Mouse (Mus musculus): Measurements from ENCODE around the gene Litaf. TPM values are rescaled to one million over a fixed set of nuclear protein-coding genes. Genes with fewer than 3 reads are reported as not detected.
"Not testable (repeated sequence)": the region's sequence is repeated elsewhere in the genome, so short reads cannot be mapped to it uniquely, and the experiment has no call there.

Litaf gene
- polyA plus RNA-seq, 1 experiment from 2014 or later, result 44.5 TPM

GRCm38 (mm10) chr16:10968299-10968698, 97.7 kb downstream of the Litaf start:
- no peak for ATAC-seq
- Histone ChIP-seq H3K4me3 (ENCODE audit: low read depth, low read length) (no peak overlapping the region), H3K27ac (ENCODE audit: low read depth, low read length) (no peak overlapping the region), H3K4me2 (ENCODE audit: low read length) (no peak overlapping the region), H3K27me3 (replicated peaks; ENCODE audit: control insufficient read depth, insufficient read depth, low read length) (no peaks in the 10 kb centered on the region), H3K4me1 (ENCODE audit: control insufficient read depth, insufficient read depth, low read length) (no peaks in the 10 kb centered on the region), H3K9me3 (replicated peaks; ENCODE audit: control insufficient read depth, low read length) (no peaks in the 10 kb centered on the region), H3K36me3 (ENCODE audit: control insufficient read depth, insufficient read depth, low read length) (peaks cover 10% of the 10 kb centered on the region; the same call in 1 of the 2 replicates), H3K9ac (ENCODE audit: low read length) (no peak overlapping the region)
- WGBS, result 93% methylated on average over 4 of the region's 4 CpGs
- no peak for DNase-seq (ENCODE audit: low spot score)

GRCm38 (mm10) chr16:10967756-10968155, 98.2 kb downstream of the Litaf start:
- DNase-seq (ENCODE audit: low spot score), result no peak
- Histone ChIP-seq H3K4me1 (ENCODE audit: control insufficient read depth, insufficient read depth, low read length) (no peaks in the 10 kb centered on the region), H3K9me3 (replicated peaks; ENCODE audit: control insufficient read depth, low read length) (no peaks in the 10 kb centered on the region), H3K4me2 (ENCODE audit: low read length) (no peak overlapping the region), H3K27me3 (replicated peaks; ENCODE audit: control insufficient read depth, insufficient read depth, low read length) (no peaks in the 10 kb centered on the region), H3K36me3 (ENCODE audit: control insufficient read depth, insufficient read depth, low read length) (peaks cover 13% of the 10 kb centered on the region; the same call in 1 of the 2 replicates), H3K9ac (ENCODE audit: low read length) (no peak overlapping the region), H3K4me3 (ENCODE audit: low read depth, low read length) (no peak overlapping the region), H3K27ac (ENCODE audit: low read depth, low read length) (no peak overlapping the region)
- 92% methylated on average over 7 of the region's 7 CpGs for WGBS
- no peak for ATAC-seq

- H3K27me3 ChIP-seq (replicated peaks; ENCODE audit: control insufficient read depth, insufficient read depth, low read length), result no peaks in the 10 kb centered on the region
- H3K36me3 ChIP-seq (ENCODE audit: control insufficient read depth, insufficient read depth, low read length), result peaks cover 18% of the 10 kb centered on the region; the same call in 1 of the 2 replicates
- no peaks in the 10 kb centered on the region for H3K4me1 ChIP-seq (ENCODE audit: control insufficient read depth, insufficient read depth, low read length)
- H3K27ac ChIP-seq (ENCODE audit: low read depth, low read length), result no peak overlapping the region
- H3K4me3 ChIP-seq (ENCODE audit: low read depth, low read length), result no peak overlapping the region
- H3K9me3 ChIP-seq (replicated peaks; ENCODE audit: control insufficient read depth, low read length), result no peaks in the 10 kb centered on the region
- DNase-seq (ENCODE audit: low spot score) (no peak), ATAC-seq (no peak)
- WGBS, result 79% methylated on average over 6 of the region's 6 CpGs
- no peak overlapping the region for H3K4me2 ChIP-seq (ENCODE audit: low read length)
- H3K9ac ChIP-seq (ENCODE audit: low read length), result no peak overlapping the region
These were observed 98.9 kb downstream of the Litaf start for GRCm38 (mm10) chr16:10967013-10967412.

- no peaks in the 10 kb centered on the region; the same call in 1 of the 2 replicates for H3K4me1 ChIP-seq (ENCODE audit: control insufficient read depth, insufficient read depth, low read length)
- H3K4me2 ChIP-seq (ENCODE audit: low read length), result no peak overlapping the region
- no peak for ATAC-seq
- H3K9ac ChIP-seq (ENCODE audit: low read length), result no peak overlapping the region
- no peaks in the 10 kb centered on the region for H3K9me3 ChIP-seq (replicated peaks; ENCODE audit: control insufficient read depth, low read length)
- H3K36me3 ChIP-seq (ENCODE audit: control insufficient read depth, insufficient read depth, low read length), result peaks cover 18% of the 10 kb centered on the region
- WGBS, result 84% methylated on average over 2 of the region's 2 CpGs
- no peak overlapping the region for H3K4me3 ChIP-seq (ENCODE audit: low read depth, low read length)
- H3K27ac ChIP-seq (ENCODE audit: low read depth, low read length), result no peak overlapping the region
- no peak for DNase-seq (ENCODE audit: low spot score)
- H3K27me3 ChIP-seq (replicated peaks; ENCODE audit: control insufficient read depth, insufficient read depth, low read length), result no peaks in the 10 kb centered on the region
These were observed 100.9 kb downstream of the Litaf start for GRCm38 (mm10) chr16:10965034-10965433.

GRCm38 (mm10) chr16:10960916-10961315, 105.0 kb downstream of the Litaf start:
- peaks cover 28% of the 10 kb centered on the region for H3K4me1 ChIP-seq (ENCODE audit: control insufficient read depth, insufficient read depth, low read length)
- H3K4me3 ChIP-seq (ENCODE audit: low read depth, low read length), result no peak overlapping the region
- no peaks in the 10 kb centered on the region for H3K27me3 ChIP-seq (replicated peaks; ENCODE audit: control insufficient read depth, insufficient read depth, low read length)
- no peaks in the 10 kb centered on the region for H3K9me3 ChIP-seq (replicated peaks; ENCODE audit: control insufficient read depth, low read length)
- no peak overlapping the region for H3K27ac ChIP-seq (ENCODE audit: low read depth, low read length)
- peaks cover 16% of the 10 kb centered on the region for H3K36me3 ChIP-seq (ENCODE audit: control insufficient read depth, insufficient read depth, low read length)
- H3K4me2 ChIP-seq (ENCODE audit: low read length), result no peak overlapping the region
- ATAC-seq, result no peak
- DNase-seq (ENCODE audit: low spot score), result no peak
- no peak overlapping the region for H3K9ac ChIP-seq (ENCODE audit: low read length)
- 97% methylated on average over 10 of the region's 10 CpGs for WGBS

- Histone ChIP-seq H3K9ac (ENCODE audit: low read length) (no peak overlapping the region), H3K27me3 (replicated peaks; ENCODE audit: control insufficient read depth, insufficient read depth, low read length) (no peaks in the 10 kb centered on the region), H3K4me3 (ENCODE audit: low read depth, low read length) (no peak overlapping the region), H3K27ac (ENCODE audit: low read depth, low read length) (peak overlapping the region; percentile 87), H3K4me2 (ENCODE audit: low read length) (no peak overlapping the region), H3K36me3 (ENCODE audit: control insufficient read depth, insufficient read depth, low read length) (peaks cover 11% of the 10 kb centered on the region), H3K4me1 (ENCODE audit: control insufficient read depth, insufficient read depth, low read length) (peaks cover 28% of the 10 kb centered on the region), H3K9me3 (replicated peaks; ENCODE audit: control insufficient read depth, low read length) (no peaks in the 10 kb centered on the region)
- ATAC-seq (peak; percentile 85), DNase-seq (ENCODE audit: low spot score) (peak; percentile 90)
- 6% methylated on average over 7 of the region's 7 CpGs for WGBS
These were observed 107.1 kb downstream of the Litaf start for GRCm38 (mm10) chr16:10958763-10959440.

- not testable (repeated sequence) for H3K4me3 ChIP-seq (ENCODE audit: low read depth, low read length); H3K36me3 ChIP-seq (ENCODE audit: control insufficient read depth, insufficient read depth, low read length); DNase-seq (ENCODE audit: low spot score); H3K9me3 ChIP-seq (replicated peaks; ENCODE audit: control insufficient read depth, low read length); H3K4me2 ChIP-seq (ENCODE audit: low read length); H3K27me3 ChIP-seq (replicated peaks; ENCODE audit: control insufficient read depth, insufficient read depth, low read length); ATAC-seq; H3K9ac ChIP-seq (ENCODE audit: low read length)
- peak overlapping the region; percentile 87 for H3K27ac ChIP-seq (ENCODE audit: low read depth, low read length)
- 96% methylated on average over 12 of the region's 12 CpGs for WGBS
- peaks cover 28% of the 10 kb centered on the region for H3K4me1 ChIP-seq (ENCODE audit: control insufficient read depth, insufficient read depth, low read length)
These were observed 107.7 kb downstream of the Litaf start for GRCm38 (mm10) chr16:10958307-10958706.

GRCm38 (mm10) chr16:10957794-10958193, 108.2 kb downstream of the Litaf start:
- Histone ChIP-seq H3K27ac (ENCODE audit: low read depth, low read length) (peak overlapping the region; percentile 87), H3K4me1 (ENCODE audit: control insufficient read depth, insufficient read depth, low read length) (peaks cover 28% of the 10 kb centered on the region), H3K27me3 (replicated peaks; ENCODE audit: control insufficient read depth, insufficient read depth, low read length) (no peaks in the 10 kb centered on the region), H3K36me3 (ENCODE audit: control insufficient read depth, insufficient read depth, low read length) (peaks cover 5% of the 10 kb centered on the region), H3K4me2 (ENCODE audit: low read length) (no peak overlapping the region), H3K4me3 (ENCODE audit: low read depth, low read length) (no peak overlapping the region), H3K9me3 (replicated peaks; ENCODE audit: control insufficient read depth, low read length) (no peaks in the 10 kb centered on the region), H3K9ac (ENCODE audit: low read length) (no peak overlapping the region)
- ATAC-seq (no peak), DNase-seq (ENCODE audit: low spot score) (no peak)
- WGBS, result 70% methylated on average over 3 of the region's 3 CpGs

GRCm38 (mm10) chr16:10956938-10957685, 108.8 kb downstream of the Litaf start:
- H3K27ac ChIP-seq (ENCODE audit: low read depth, low read length), result peak overlapping the region; percentile 87
- peaks cover 28% of the 10 kb centered on the region for H3K4me1 ChIP-seq (ENCODE audit: control insufficient read depth, insufficient read depth, low read length)
- peaks cover under 1% of the 10 kb centered on the region for H3K36me3 ChIP-seq (ENCODE audit: control insufficient read depth, insufficient read depth, low read length)
- H3K4me3 ChIP-seq (ENCODE audit: low read depth, low read length), result no peak overlapping the region
- 34% methylated on average over 8 of the region's 8 CpGs for whole genome bisulfite sequencing
- H3K9me3 ChIP-seq (replicated peaks; ENCODE audit: control insufficient read depth, low read length), result no peaks in the 10 kb centered on the region
- peak overlapping the region; percentile 5; the same call in 1 of the 2 replicates for H3K9ac ChIP-seq (ENCODE audit: low read length)
- no peaks in the 10 kb centered on the region for H3K27me3 ChIP-seq (replicated peaks; ENCODE audit: control insufficient read depth, insufficient read depth, low read length)
- DNase-seq (ENCODE audit: low spot score), result peak; percentile 81
- H3K4me2 ChIP-seq (ENCODE audit: low read length), result no peak overlapping the region
- peak; percentile 71 for ATAC-seq
